Mouse (Mus musculus): ENCODE results near the gene Tbl2.

Gene Tbl2

GRCm38 (mm10) chr5:135148715-135149052 lies 773 bp upstream of the Tbl2 start:
- no peak for DNase-seq (ENCODE audit: low spot score)

GRCm38 (mm10) chr5:135149820-135150178 lies 342 bp downstream of the Tbl2 start:
- DNase-seq (ENCODE audit: low spot score) = no peak

GRCm38 (mm10) chr5:135156496-135156895 lies 7.0 kb downstream of the Tbl2 start:
- no peak for DNase-seq (ENCODE audit: low spot score)

- DNase-seq (ENCODE audit: low spot score) = no peak
Measured at GRCm38 (mm10) chr5:135161221-135161620, 11.8 kb downstream of the Tbl2 start.

- DNase-seq (ENCODE audit: low spot score) = peak; percentile 63
Measured at GRCm38 (mm10) chr5:135161650-135162049, 12.2 kb downstream of the Tbl2 start.

GRCm38 (mm10) chr5:135162361-135162760 lies 12.9 kb downstream of the Tbl2 start:
- no peak for DNase-seq (ENCODE audit: low spot score)

- no peak for DNase-seq (ENCODE audit: low spot score)
Measured at GRCm38 (mm10) chr5:135162821-135163220, 13.4 kb downstream of the Tbl2 start.

GRCm38 (mm10) chr5:135166909-135167308 lies 17.5 kb downstream of the Tbl2 start:
- DNase-seq (ENCODE audit: low spot score) = no peak

- DNase-seq (ENCODE audit: low spot score) = no peak
Measured at GRCm38 (mm10) chr5:135167469-135167868, 18.0 kb downstream of the Tbl2 start.

- peak; percentile 95 for DNase-seq (ENCODE audit: low spot score)
Measured at GRCm38 (mm10) chr5:135168063-135169062, 18.9 kb downstream of the Tbl2 start, which contains the start of gene Bcl7b. TSS of gene Bcl7b (plus strand) at chr5:135168283.

GRCm38 (mm10) chr5:135169479-135169878 lies 20.0 kb downstream of the Tbl2 start:
- no peak for DNase-seq (ENCODE audit: low spot score)

- DNase-seq (ENCODE audit: low spot score) = no peak
Measured at GRCm38 (mm10) chr5:135171688-135172220, 22.3 kb downstream of the Tbl2 start.

GRCm38 (mm10) chr5:135172986-135173385 lies 23.5 kb downstream of the Tbl2 start:
- no peak for DNase-seq (ENCODE audit: low spot score)

GRCm38 (mm10) chr5:135175086-135175485 lies 25.6 kb downstream of the Tbl2 start:
- no peak for DNase-seq (ENCODE audit: low spot score)

- DNase-seq (ENCODE audit: low spot score) = no peak
Measured at GRCm38 (mm10) chr5:135178523-135178922, 29.1 kb downstream of the Tbl2 start.

- DNase-seq (ENCODE audit: low spot score) = no peak
Measured at GRCm38 (mm10) chr5:135178996-135179395, 29.5 kb downstream of the Tbl2 start.

- DNase-seq (ENCODE audit: low spot score) = no peak
Measured at GRCm38 (mm10) chr5:135179616-135180015, 30.2 kb downstream of the Tbl2 start.

- DNase-seq (ENCODE audit: low spot score) = no peak
Measured at GRCm38 (mm10) chr5:135180796-135181195, 31.3 kb downstream of the Tbl2 start.

GRCm38 (mm10) chr5:135181776-135182175 lies 32.3 kb downstream of the Tbl2 start:
- DNase-seq (ENCODE audit: low spot score) = no peak

GRCm38 (mm10) chr5:135183131-135183861 lies 33.8 kb downstream of the Tbl2 start:
- DNase-seq (ENCODE audit: low spot score) = no peak

GRCm38 (mm10) chr5:135185016-135185415 lies 35.6 kb downstream of the Tbl2 start:
- peak; percentile 6 for DNase-seq (ENCODE audit: low spot score)

GRCm38 (mm10) chr5:135185596-135185995 lies 36.1 kb downstream of the Tbl2 start:
- peak; percentile 44 for DNase-seq (ENCODE audit: low spot score)

- DNase-seq (ENCODE audit: low spot score) = peak; percentile 24
Measured at GRCm38 (mm10) chr5:135186231-135186620, 36.8 kb downstream of the Tbl2 start.
